Mouse (Mus musculus) v-Abl transformed pro-B cells (cell line): ENCODE results near the gene Actn3.
"Not testable (repeated sequence)": the region's sequence is repeated elsewhere in the genome, so short reads cannot be mapped to it uniquely, and the experiment has no call there.

Source experiments
- in situ Hi-C, 2 experiments: fragments of 400-800 bp; cut with MboI; formaldehyde crosslinking; loops; one replicate each; pipeline ENCODE4 v1.15.1; 2025; ENCODE audit not compliant: unreplicated experiment in 2 of 2

The Actn3 gene

DNA sequence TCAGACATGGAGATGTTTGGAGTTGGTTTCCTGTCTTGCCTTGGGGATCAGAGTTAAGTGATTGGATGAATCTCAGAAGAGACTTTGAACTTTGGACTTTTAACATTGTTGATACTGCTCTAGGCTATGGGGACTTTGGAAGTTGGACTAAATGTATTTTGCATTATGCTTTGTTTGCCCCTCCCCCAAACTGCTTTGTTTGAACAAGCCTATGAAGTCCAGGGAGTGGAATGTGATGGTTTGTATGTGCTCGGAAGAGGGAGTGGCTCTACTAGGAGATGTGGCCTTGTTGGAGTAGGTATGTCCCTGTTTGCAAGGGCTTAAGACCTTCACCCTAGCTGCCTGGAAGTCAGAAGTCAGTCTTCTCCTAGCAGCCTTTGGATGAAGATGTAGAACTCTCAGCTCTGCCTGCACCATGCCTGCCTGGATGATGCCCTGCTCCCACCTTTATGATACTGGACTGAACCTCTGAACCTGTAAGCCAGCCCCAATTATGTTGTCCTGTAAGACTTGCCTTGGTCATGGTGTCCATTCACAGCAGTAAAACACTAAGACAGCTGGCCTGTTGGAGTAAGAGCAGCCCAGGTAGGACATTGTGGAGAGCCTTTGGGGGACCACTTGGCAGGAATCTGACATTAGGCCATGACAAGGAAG lies 60.4 kb downstream of the Actn3 start:
- in situ Hi-C loops: no loop called here

GRCm38 (mm10) chr19:4813015-4813414 lies 64.7 kb downstream of the Actn3 start:
- in situ Hi-C loops: no loop called here

- in situ Hi-C loops: not testable (repeated sequence)
Measured at GRCm38 (mm10) chr19:4812334-4812949, 65.3 kb downstream of the Actn3 start.

- in situ Hi-C loops: no loop called here
Measured at GRCm38 (mm10) chr19:4811909-4812242, 65.8 kb downstream of the Actn3 start.
